Mouse (Mus musculus): ENCODE results near the gene Wnt16.
A peak's percentile ranks its signal among the peaks of the same experiment; 100 is the strongest.
"Not testable (repeated sequence)": the region's sequence is repeated elsewhere in the genome, so short reads cannot be mapped to it uniquely, and the experiment has no call there.

The Wnt16 gene

GRCm38 (mm10) chr6:22288004-22288736 is at the start of gene Wnt16:
Wnt16 (plus strand) TSS chr6:22288227.
- peak; percentile 76 for DNase-seq (ENCODE audit: low read depth, low spot score)

DNA sequence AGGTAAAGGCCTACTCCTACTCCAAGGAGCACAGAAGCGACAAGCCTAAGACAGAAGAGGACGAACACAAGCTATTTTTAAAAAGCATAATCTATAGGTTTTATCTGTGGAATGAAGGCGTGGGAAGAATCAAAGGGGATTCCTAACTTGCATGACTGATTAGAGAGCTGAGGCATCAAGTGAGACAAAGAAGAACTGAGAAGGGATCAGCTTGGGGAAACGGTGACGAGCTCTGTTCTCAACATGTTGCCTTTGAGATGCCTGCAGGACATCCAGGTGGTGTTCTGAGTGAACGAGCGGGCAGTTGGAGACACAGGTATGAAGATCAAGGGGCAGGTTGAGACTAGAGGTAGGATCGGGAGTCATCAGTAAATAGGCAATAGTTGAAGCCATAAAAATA is 44.7 kb upstream of the Wnt16 start:
- DNase-seq (ENCODE audit: low read depth, low spot score): no peak

GRCm38 (mm10) chr6:22246696-22247095 is 41.3 kb upstream of the Wnt16 start:
- DNase-seq (ENCODE audit: low read depth, low spot score): no peak

GRCm38 (mm10) chr6:22258784-22259183 is 29.2 kb upstream of the Wnt16 start:
- no peak for DNase-seq (ENCODE audit: low read depth, low spot score)

- no peak for DNase-seq (ENCODE audit: low read depth, low spot score)
These were observed 25.5 kb upstream of the Wnt16 start for GRCm38 (mm10) chr6:22262519-22262918.

- DNase-seq (ENCODE audit: low read depth, low spot score): not testable (repeated sequence)
These were observed 23.9 kb upstream of the Wnt16 start for GRCm38 (mm10) chr6:22264094-22264493.

DNA sequence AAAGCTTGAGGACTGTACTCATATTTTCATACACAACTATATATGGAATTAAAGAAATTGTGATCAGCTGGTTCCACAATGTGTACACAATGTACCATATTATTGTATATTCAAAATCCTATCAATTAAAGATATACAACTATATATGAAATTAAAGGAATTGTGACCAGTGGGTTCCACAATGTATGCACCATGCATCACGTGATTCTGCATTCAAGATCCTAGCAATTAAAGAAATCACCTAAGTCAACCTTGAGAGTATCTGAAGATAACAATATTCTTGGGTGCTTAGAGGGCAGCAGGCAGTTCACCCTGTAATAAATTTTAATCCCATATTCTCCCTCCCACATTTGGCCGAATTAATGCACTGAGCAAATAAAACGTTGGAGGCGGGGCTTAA is 22.0 kb upstream of the Wnt16 start:
- DNase-seq (ENCODE audit: low read depth, low spot score): no peak

DNA sequence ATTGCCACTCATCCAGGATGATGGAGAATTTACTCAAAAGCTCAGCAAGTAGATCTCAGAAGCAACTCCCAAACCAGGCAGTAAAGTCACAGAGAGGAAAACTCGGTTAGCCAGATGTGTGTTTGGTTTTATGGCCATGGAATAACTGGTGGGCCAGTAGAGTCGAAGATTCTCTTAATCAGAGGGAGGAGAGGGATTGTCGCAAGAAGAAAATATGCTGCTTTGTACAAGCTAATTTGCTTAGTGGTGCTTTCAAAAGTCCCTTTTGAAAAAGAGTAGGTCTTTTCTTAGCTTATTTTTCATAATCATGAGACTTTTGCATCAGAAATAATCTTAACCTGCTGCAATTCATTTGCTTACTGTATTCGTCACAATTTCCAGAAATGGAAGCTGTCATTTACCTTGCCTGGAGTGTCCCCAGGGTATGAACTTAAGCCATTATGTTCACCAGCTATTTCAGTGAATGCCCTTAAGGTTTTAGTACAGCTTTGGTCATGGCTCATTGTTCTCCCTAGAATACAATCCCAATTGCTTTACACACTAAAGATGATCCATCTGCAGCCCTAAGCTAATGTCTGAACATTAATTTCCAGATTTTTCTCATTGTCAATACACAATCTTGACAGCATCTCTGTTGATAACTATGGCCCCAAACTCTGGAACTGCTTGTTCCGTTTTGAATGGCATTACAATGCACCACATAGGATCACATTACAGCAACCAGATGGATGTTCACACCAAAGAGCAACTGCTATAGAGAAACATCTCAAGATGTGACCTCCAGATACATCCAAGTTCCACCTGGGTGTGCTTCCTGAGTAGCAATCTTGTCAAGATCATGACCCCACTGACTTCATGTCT is 20.0 kb upstream of the Wnt16 start:
- DNase-seq (ENCODE audit: low read depth, low spot score): no peak

DNA sequence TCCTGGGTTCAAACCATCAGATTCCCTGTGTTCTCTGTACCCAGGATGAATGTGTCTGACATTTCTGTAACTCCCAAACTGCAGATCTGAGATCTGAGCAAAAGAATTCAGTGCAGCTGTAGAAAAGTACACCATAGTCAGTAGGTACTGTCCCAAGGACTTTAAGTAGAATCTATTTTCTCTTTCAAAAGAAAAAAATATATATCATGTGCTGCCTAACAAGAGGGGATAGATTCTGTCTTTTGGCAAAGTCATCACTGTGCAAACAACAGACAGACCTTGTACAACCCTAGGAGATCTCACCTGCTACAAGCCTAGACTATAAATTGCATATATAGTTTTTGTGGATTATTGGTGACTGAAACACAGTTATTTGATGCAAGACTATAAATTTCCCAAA is 19.4 kb upstream of the Wnt16 start:
- no peak for DNase-seq (ENCODE audit: low read depth, low spot score)

DNA sequence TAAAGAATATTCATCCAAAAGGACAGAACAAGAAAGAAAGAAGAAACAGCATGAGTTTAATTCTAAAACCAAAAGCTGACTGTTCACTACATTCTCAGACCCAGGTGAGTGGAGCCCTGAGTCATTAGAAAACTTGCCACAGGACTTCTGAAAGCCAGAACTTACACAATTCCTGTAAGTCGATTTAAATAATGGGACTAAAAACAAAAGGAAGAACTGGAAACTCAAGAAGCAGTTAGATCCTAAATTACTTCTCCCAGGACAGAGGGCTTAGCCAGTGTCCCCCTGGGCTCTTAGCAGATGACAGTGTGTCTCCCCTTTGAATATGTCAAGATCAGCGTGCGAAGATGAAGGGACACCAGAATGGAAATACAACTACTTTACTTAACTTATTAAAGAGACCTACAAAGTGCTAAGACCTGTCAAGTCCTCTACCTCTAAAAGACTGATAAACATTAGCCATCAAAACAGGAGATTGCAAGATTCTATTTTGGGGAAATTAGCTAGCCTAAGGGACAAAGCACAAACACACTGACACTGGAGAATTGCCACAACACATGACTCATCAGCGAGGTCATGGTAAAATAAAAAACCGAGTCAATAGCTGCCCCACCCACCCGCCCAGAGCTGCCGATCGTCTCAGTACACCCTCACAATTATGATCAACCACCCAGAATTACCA is 18.0 kb upstream of the Wnt16 start:
- DNase-seq (ENCODE audit: low read depth, low spot score): no peak

- DNase-seq (ENCODE audit: low read depth, low spot score): no peak
These were observed 10.1 kb upstream of the Wnt16 start for GRCm38 (mm10) chr6:22277941-22278340.

- DNase-seq (ENCODE audit: low read depth, low spot score): peak; percentile 6
These were observed 7.7 kb upstream of the Wnt16 start for GRCm38 (mm10) chr6:22280217-22280861.

DNA sequence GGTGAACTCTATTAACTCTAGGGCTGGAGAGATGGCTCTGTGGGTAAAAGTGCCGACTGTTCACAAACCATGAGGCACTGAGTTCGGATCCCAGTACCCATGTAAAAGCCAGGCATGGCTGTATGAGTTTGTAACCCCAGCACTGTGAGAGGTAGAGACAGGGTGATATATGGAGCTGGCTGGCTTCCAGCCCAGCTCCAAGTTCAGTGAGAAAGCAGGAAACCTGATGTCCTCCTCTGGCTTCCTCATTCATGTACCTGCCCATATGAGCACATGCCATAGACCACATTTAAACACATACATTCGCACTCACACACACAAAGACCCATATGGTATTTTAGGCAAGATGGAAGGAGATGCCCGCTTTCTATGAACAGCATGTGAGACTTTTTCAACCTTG is 5.6 kb upstream of the Wnt16 start:
- DNase-seq (ENCODE audit: low read depth, low spot score): no peak

- DNase-seq (ENCODE audit: low read depth, low spot score): peak; percentile 37
These were observed 872 bp downstream of the Wnt16 start for GRCm38 (mm10) chr6:22288737-22289460.

DNA sequence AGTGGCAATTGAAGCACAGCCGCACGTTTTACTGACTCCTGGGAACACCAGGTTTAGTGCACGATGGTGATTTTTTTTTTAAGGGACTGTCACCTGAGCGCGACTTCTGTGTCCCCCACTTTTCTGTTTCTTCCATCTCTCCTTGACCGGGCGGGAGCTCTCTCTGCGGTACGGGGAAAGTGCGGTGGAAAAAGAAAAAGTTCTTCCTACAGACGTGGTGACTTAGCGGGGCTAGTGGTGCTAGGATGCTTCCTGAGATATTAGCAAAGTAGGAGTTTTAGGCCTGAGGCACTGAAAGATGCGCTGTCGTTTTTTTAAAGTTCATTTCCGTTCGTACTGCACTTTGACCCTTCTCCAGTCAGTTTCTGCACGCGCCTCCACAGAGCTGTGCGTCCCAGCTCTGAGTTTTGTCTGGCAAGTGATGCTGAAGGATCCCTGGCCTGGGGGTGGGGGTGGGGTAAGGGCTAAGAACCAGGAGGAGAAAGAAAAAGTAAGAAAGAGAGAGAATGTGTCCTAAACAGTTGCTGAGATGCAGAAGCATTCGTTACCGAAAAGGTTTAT is 1.5 kb downstream of the Wnt16 start:
- DNase-seq (ENCODE audit: low read depth, low spot score): no peak

GRCm38 (mm10) chr6:22290790-22291189 is 2.8 kb downstream of the Wnt16 start:
- DNase-seq (ENCODE audit: low read depth, low spot score): no peak

GRCm38 (mm10) chr6:22292056-22292455 is 4.0 kb downstream of the Wnt16 start:
- DNase-seq (ENCODE audit: low read depth, low spot score): no peak

DNA sequence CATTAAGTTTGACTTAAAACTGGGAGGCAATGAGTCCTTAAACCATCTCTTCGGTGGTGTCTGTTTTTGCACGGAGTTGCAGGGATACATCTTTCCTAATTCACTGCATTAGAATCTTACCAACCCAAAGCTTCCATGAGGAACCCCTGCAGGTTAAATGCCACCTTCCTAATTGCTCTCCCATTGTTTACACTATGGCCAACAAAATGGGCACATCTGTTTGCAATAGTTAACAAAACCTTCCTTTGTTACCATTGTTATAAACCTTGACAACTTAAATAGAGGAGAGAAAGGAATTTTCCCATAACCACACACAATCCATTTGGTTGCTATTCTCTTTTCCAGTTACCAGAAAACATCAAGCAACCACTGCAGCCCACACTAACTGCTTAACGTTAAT is 5.9 kb downstream of the Wnt16 start:
- peak; percentile 25 for DNase-seq (ENCODE audit: low read depth, low spot score)

DNA sequence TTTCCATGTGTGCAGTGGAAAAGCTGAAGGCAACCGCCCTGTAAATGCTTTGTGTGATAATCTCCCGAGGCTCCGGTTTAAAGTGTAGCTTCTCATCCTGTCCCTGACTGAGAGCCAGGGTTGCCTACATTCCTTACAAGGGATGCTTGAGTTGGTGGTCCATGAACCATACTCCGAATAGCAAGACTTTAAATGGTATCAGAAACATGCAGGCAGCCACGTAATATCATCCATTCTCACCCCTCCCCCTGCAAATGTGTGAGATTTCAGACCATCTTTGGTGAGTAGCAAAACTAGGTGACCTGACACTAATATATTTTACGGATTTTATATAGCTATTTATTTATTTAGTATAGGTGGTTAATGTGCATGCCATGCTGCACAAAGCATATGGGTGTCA is 9.0 kb downstream of the Wnt16 start:
- DNase-seq (ENCODE audit: low read depth, low spot score): no peak

GRCm38 (mm10) chr6:22298059-22298458 is 10.0 kb downstream of the Wnt16 start:
- DNase-seq (ENCODE audit: low read depth, low spot score): peak; percentile 18

All from R1 (cell line).